ENCODE assay signal across 23 mouse cellular contexts in genomic region chr11:89041073-89041472, GRCm38 (mm10). TPM values are rescaled to one million over a fixed set of nuclear protein-coding genes. Genes with fewer than 3 reads are reported as not detected.
"Had no signal": no experiment of that assay in that cellular context is flagged by ENCODE, and none has a peak within 500 bp of the region (broad histone marks: within the 10 kb centered on the region; RNA-seq: fewer than 3 reads in every experiment).

No protein-coding gene starts in this region.

RNA-seq across cellular contexts. Expression of gene Dgke, which starts 25.6 kb away (rescaled TPM):
- polyA plus RNA-seq: erythroblast, embryonic 14.5 days had no signal

RNA-seq across cellular contexts. Expression of gene Gm525, which starts 32.6 kb away (rescaled TPM):
- total RNA-seq: common myeloid progenitor, adult 5-6 weeks; forebrain, postnatal 0 days; gastrocnemius, adult 18-20 months; gastrocnemius, adult 2 months; gastrocnemius, adult 8-10 months; gastrocnemius, postnatal 10 days; gastrocnemius, postnatal 14 days; gastrocnemius, postnatal 25 days; gastrocnemius, postnatal 36 days; granulocyte monocyte progenitor cell, adult 5-6 weeks; heart, adult 18-20 months; heart, adult 2 months had no signal
- polyA plus RNA-seq: embryonic facial prominence, embryonic 10.5 days; embryonic facial prominence, embryonic 11.5 days; erythroblast, embryonic 14.5 days; forebrain, embryonic 10.5 days; forebrain, embryonic 11.5 days; forebrain, embryonic 12.5 days; forebrain, embryonic 13.5 days; forebrain, embryonic 14.5 days; forebrain, embryonic 15.5 days; forebrain, embryonic 16.5 days; heart, embryonic 10.5 days had no signal
